Comparison of ENCODE assay signal across 13 mouse cellular contexts in the genomic region with DNA sequence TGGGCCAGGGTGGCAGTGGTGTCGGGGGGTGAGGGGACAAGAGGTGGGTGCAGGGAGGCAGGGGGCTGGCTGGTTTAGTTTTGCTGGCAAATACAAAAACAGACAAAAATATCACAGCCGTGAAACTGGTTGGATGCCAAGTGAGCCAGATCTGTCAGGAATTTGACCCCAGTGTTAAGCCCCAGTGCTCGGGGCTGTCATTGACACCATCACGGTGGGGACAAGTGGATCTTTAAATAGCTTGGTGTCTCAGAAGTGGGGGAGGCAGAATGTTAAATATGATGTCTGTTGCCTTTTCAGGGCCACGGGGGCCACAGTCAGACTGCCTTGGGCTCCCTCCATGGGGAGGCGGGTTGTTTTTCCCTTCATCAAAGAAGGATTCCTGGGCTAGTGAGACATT. TPM values are rescaled to one million over a fixed set of nuclear protein-coding genes. Genes with fewer than 3 reads are reported as not detected.
DNase-seq lines count a peak whose midpoint lies in the region; ATAC-seq and TF ChIP-seq lines count a peak whose summit lies in the region.
"Had no signal": no experiment of that assay in that cellular context is flagged by ENCODE, and none has a peak within 500 bp of the region (broad histone marks: within the 10 kb centered on the region; RNA-seq: fewer than 3 reads in every experiment).

No protein-coding gene starts in this region.

- no peak overlapping the region for H3K4me2 ChIP-seq in intestine, embryonic 15.5 days (replicated peaks)
- no peak overlapping the region for H3K4me2 ChIP-seq in liver, embryonic 16.5 days (ENCODE audit: low read depth, low read length)
- H3K4me2 ChIP-seq: hindbrain, embryonic 15.5 days had no signal

- no peak for TF ChIP-seq POLR2A in kidney, adult 2 months (IDR thresholded peaks at IDR 0.05; ENCODE audit: low read depth, low read length)

- H3K4me3 ChIP-seq in kidney, adult 2 months (ENCODE audit: insufficient read depth, low read depth, low read length), result no peak overlapping the region
- H3K4me3 ChIP-seq in heart, embryonic 10.5 days, result peak overlapping the region; percentile 28
- H3K4me3 ChIP-seq in intestine, embryonic 15.5 days (replicated peaks), result no peak overlapping the region
- H3K4me3 ChIP-seq in liver, embryonic 16.5 days (ENCODE audit: low read depth, low read length), result no peak overlapping the region
- H3K4me3 ChIP-seq: hindbrain, embryonic 15.5 days had no signal

- 32% methylated on average over 6 of the region's 6 CpGs for WGBS in kidney, adult 2 months
- WGBS in heart, embryonic 10.5 days, result 20% methylated on average over 6 of the region's 6 CpGs
- 44% methylated on average over 6 of the region's 6 CpGs for WGBS in intestine, embryonic 15.5 days
- 63% methylated on average over 6 of the region's 6 CpGs for WGBS in liver, embryonic 16.5 days (ENCODE audit: insufficient replicate concordance)

- DNase-seq in kidney, adult 2 months, result peak; percentile 58
- DNase-seq in kidney, adult 11 months, result no peak
- DNase-seq in heart, embryonic 10.5 days (ENCODE audit: low spot score), result peak; percentile 90
- DNase-seq in right cerebral cortex, postnatal 10 days (ENCODE audit: low spot score in 2 of 2), result no peak
- DNase-seq in B cell, adult 2 months, result no peak
- DNase-seq: cerebellum, adult 2 months; layer of hippocampus, postnatal 36 days; right cerebral cortex, postnatal 4 days had no signal

- no peaks in the 10 kb centered on the region for H3K27me3 ChIP-seq in kidney, adult 2 months (replicated peaks; ENCODE audit: control insufficient read depth, insufficient read depth, low read length)
- peaks cover 31% of the 10 kb centered on the region for H3K27me3 ChIP-seq in heart, embryonic 10.5 days (ENCODE audit: insufficient read depth, poor library complexity, severe bottlenecking)
- no peaks in the 10 kb centered on the region for H3K27me3 ChIP-seq in intestine, embryonic 15.5 days (replicated peaks)
- no peaks in the 10 kb centered on the region for H3K27me3 ChIP-seq in liver, embryonic 16.5 days (ENCODE audit: control insufficient read depth, insufficient read depth, low read depth, low read length)

- no peaks in the 10 kb centered on the region for H3K36me3 ChIP-seq in kidney, adult 2 months (ENCODE audit: control insufficient read depth, insufficient read depth, low read length)
- H3K36me3 ChIP-seq in heart, embryonic 10.5 days, result peaks cover 11% of the 10 kb centered on the region
- H3K36me3 ChIP-seq in intestine, embryonic 15.5 days, result 0 out of 2 replicates have a peak, but pooled peaks cover 4% of the 10 kb centered on the region
- no peaks in the 10 kb centered on the region for H3K36me3 ChIP-seq in liver, embryonic 16.5 days (ENCODE audit: control insufficient read depth, insufficient read depth)
- H3K36me3 ChIP-seq: hindbrain, embryonic 15.5 days had no signal

- no peaks in the 10 kb centered on the region for H3K9me3 ChIP-seq in heart, embryonic 10.5 days
- no peaks in the 10 kb centered on the region for H3K9me3 ChIP-seq in intestine, embryonic 15.5 days
- no peaks in the 10 kb centered on the region for H3K9me3 ChIP-seq in liver, embryonic 16.5 days (replicated peaks; ENCODE audit: control insufficient read depth, low read length)
- H3K9me3 ChIP-seq: hindbrain, embryonic 15.5 days had no signal

- peaks cover 13% of the 10 kb centered on the region for H3K4me1 ChIP-seq in kidney, adult 2 months (ENCODE audit: control insufficient read depth, insufficient read depth, low read length)
- peaks cover 77% of the 10 kb centered on the region for H3K4me1 ChIP-seq in heart, embryonic 10.5 days
- H3K4me1 ChIP-seq in intestine, embryonic 15.5 days (replicated peaks), result peaks cover 34% of the 10 kb centered on the region
- H3K4me1 ChIP-seq in liver, embryonic 16.5 days (ENCODE audit: control insufficient read depth, low read depth, low read length), result peaks cover 35% of the 10 kb centered on the region

- H3K9ac ChIP-seq in intestine, embryonic 15.5 days, result no peak overlapping the region
- peak overlapping the region; percentile 12; the same call in 1 of the 2 replicates for H3K9ac ChIP-seq in liver, embryonic 16.5 days (ENCODE audit: low read depth, low read length)
- H3K9ac ChIP-seq: hindbrain, embryonic 15.5 days had no signal

- no peak overlapping the region for H3K27ac ChIP-seq in kidney, adult 2 months (ENCODE audit: insufficient read depth, low read depth, low read length)
- H3K27ac ChIP-seq in heart, embryonic 10.5 days, result peak overlapping the region; percentile 91
- peak overlapping the region; percentile 86 for H3K27ac ChIP-seq in intestine, embryonic 15.5 days
- H3K27ac ChIP-seq in liver, embryonic 16.5 days (ENCODE audit: low read length), result peak overlapping the region; percentile 88
- H3K27ac ChIP-seq: hindbrain, embryonic 15.5 days had no signal

- no peak for ATAC-seq in intestine, embryonic 15.5 days
- ATAC-seq in liver, embryonic 16.5 days (ENCODE audit: low read depth), result no peak
- no peak for ATAC-seq in erythroid progenitor cell, adult 5-6 weeks (replicated peaks; ENCODE audit: low FRiP score, poor library complexity, severe bottlenecking)

- TF ChIP-seq CTCF in kidney, adult 2 months (conservative IDR thresholded peaks at IDR 0.05; ENCODE audit: insufficient read depth, insufficient read length, low read depth, low read length), result no peak

RNA-seq across cellular contexts. Expression of gene Pgap3, which starts 6.0 kb away (rescaled TPM):
- polyA plus RNA-seq in kidney, adult 2 months (2012; rRNA removed), result 32.2 and 35.4 TPM in 2 replicates
- polyA plus RNA-seq in heart, embryonic 10.5 days (2016; fragmentation: Nextera tagmentation; extraction: Ambion mirVana), result 15.3 and 21.3 TPM in 2 replicates
- polyA plus RNA-seq in intestine, embryonic 15.5 days (2015; fragmentation: Nextera tagmentation; extraction: Ambion mirVana), result 15.5 and 16.7 TPM in 2 replicates
- polyA plus RNA-seq in liver, embryonic 16.5 days (2015; fragmentation: Nextera tagmentation; extraction: Ambion mirVana), result 3.3 and 3.4 TPM in 2 replicates
- total RNA-seq in erythroid progenitor cell, adult 5-6 weeks (2015; ENCODE audit: low replicate concordance), result 2.2 and 3.4 TPM in 2 replicates
- 1.3 and 2.4 TPM in 2 replicates for total RNA-seq in erythroid progenitor cell, adult 5-6 weeks (2017; ENCODE audit: low replicate concordance)

RNA-seq across cellular contexts. Expression of gene Pnmt, which starts 8.1 kb away (rescaled TPM):
- polyA plus RNA-seq in kidney, adult 2 months (2012; rRNA removed), result not detected in 2 replicates
- polyA plus RNA-seq in heart, embryonic 10.5 days (2016; fragmentation: Nextera tagmentation; extraction: Ambion mirVana), result 5.0 and 5.1 TPM in 2 replicates
- polyA plus RNA-seq in intestine, embryonic 15.5 days (2015; fragmentation: Nextera tagmentation; extraction: Ambion mirVana), result 0.19 TPM in 1 of 2 replicates, not detected in the other
- 0.12 TPM in 1 of 2 replicates, not detected in the other for polyA plus RNA-seq in liver, embryonic 16.5 days (2015; fragmentation: Nextera tagmentation; extraction: Ambion mirVana)
- total RNA-seq in erythroid progenitor cell, adult 5-6 weeks (2015; ENCODE audit: low replicate concordance), result not detected in 2 replicates
- not detected in 2 replicates for total RNA-seq in erythroid progenitor cell, adult 5-6 weeks (2017; ENCODE audit: low replicate concordance)
- total RNA-seq: layer of hippocampus, postnatal 36 days; megakaryocyte-erythroid progenitor cell, adult 5-6 weeks had no signal

RNA-seq across cellular contexts. Expression of gene Tcap, which starts 10.7 kb away (rescaled TPM):
- 0.56 and 33.0 TPM in 2 replicates for polyA plus RNA-seq in kidney, adult 2 months (2012; rRNA removed)
- polyA plus RNA-seq in heart, embryonic 10.5 days (2016; fragmentation: Nextera tagmentation; extraction: Ambion mirVana), result 86.0 and 159 TPM in 2 replicates
- polyA plus RNA-seq in intestine, embryonic 15.5 days (2015; fragmentation: Nextera tagmentation; extraction: Ambion mirVana), result 0.25 TPM in 1 of 2 replicates, not detected in the other
- polyA plus RNA-seq in liver, embryonic 16.5 days (2015; fragmentation: Nextera tagmentation; extraction: Ambion mirVana), result 0.98 and 1.7 TPM in 2 replicates
- total RNA-seq in erythroid progenitor cell, adult 5-6 weeks (2015; ENCODE audit: low replicate concordance), result not detected in 2 replicates
- total RNA-seq in erythroid progenitor cell, adult 5-6 weeks (2017; ENCODE audit: low replicate concordance), result not detected in 2 replicates
- total RNA-seq: megakaryocyte-erythroid progenitor cell, adult 5-6 weeks had no signal
- polyA plus RNA-seq: hindbrain, embryonic 15.5 days had no signal

RNA-seq across cellular contexts. Expression of gene Erbb2, which starts 18.0 kb away (rescaled TPM):
- 44.8 and 55.9 TPM in 2 replicates for polyA plus RNA-seq in kidney, adult 2 months (2012; rRNA removed)
- 47.4 and 70.6 TPM in 2 replicates for polyA plus RNA-seq in heart, embryonic 10.5 days (2016; fragmentation: Nextera tagmentation; extraction: Ambion mirVana)
- polyA plus RNA-seq in intestine, embryonic 15.5 days (2015; fragmentation: Nextera tagmentation; extraction: Ambion mirVana), result 31.9 and 35.1 TPM in 2 replicates
- 1.8 and 2.1 TPM in 2 replicates for polyA plus RNA-seq in liver, embryonic 16.5 days (2015; fragmentation: Nextera tagmentation; extraction: Ambion mirVana)
- not detected in 2 replicates for total RNA-seq in erythroid progenitor cell, adult 5-6 weeks (2015; ENCODE audit: low replicate concordance)
- 0.39 TPM in 1 of 2 replicates, not detected in the other for total RNA-seq in erythroid progenitor cell, adult 5-6 weeks (2017; ENCODE audit: low replicate concordance)
- total RNA-seq: megakaryocyte-erythroid progenitor cell, adult 5-6 weeks had no signal

RNA-seq across cellular contexts. Expression of gene Stard3, which starts 36.1 kb away (rescaled TPM):
- 59.1 and 74.9 TPM in 2 replicates for polyA plus RNA-seq in kidney, adult 2 months (2012; rRNA removed)
- polyA plus RNA-seq in heart, embryonic 10.5 days (2016; fragmentation: Nextera tagmentation; extraction: Ambion mirVana), result 51.0 and 53.0 TPM in 2 replicates
- 39.4 and 39.7 TPM in 2 replicates for polyA plus RNA-seq in intestine, embryonic 15.5 days (2015; fragmentation: Nextera tagmentation; extraction: Ambion mirVana)
- polyA plus RNA-seq in liver, embryonic 16.5 days (2015; fragmentation: Nextera tagmentation; extraction: Ambion mirVana), result 16.5 and 17.3 TPM in 2 replicates
- 4.6 and 8.3 TPM in 2 replicates for total RNA-seq in erythroid progenitor cell, adult 5-6 weeks (2015; ENCODE audit: low replicate concordance)
- 5.6 and 7.6 TPM in 2 replicates for total RNA-seq in erythroid progenitor cell, adult 5-6 weeks (2017; ENCODE audit: low replicate concordance)

Comparison
In these comparisons a context has a peak if more than half of its experiments do, and no peak if none do; other contexts are left out.
1. DNase-seq: peak in kidney, adult 2 months (single experiment) and heart, embryonic 10.5 days (single experiment); none in kidney, adult 11 months (single experiment), right cerebral cortex, postnatal 10 days (0 of 2) and B cell, adult 2 months (0 of 2).